Mouse (Mus musculus): Measurements from ENCODE around the gene Gm42742. TPM values are rescaled to one million over a fixed set of nuclear protein-coding genes. Genes with fewer than 3 reads are reported as not detected.
A peak's percentile ranks its signal among the peaks of the same experiment; 100 is the strongest.

Gm42742 gene
- polyA plus RNA-seq, 1 experiment from 2014 or later, result 60.9 TPM

GRCm38 (mm10) chr7:127011717-127012116 is 9.2 kb downstream of the Gm42742 start:
- Histone ChIP-seq H3K4me1 (replicated peaks; ENCODE audit: control insufficient read depth, insufficient read depth, low read length) (peaks cover 6% of the 10 kb centered on the region), H3K36me3 (ENCODE audit: control insufficient read depth, insufficient read depth, low read length) (peaks cover 2% of the 10 kb centered on the region), H3K27ac (ENCODE audit: low read depth, low read length) (no peak overlapping the region)

GRCm38 (mm10) chr7:127011051-127011450 is 9.8 kb downstream of the Gm42742 start:
- Histone ChIP-seq H3K27ac (ENCODE audit: low read depth, low read length) (no peak overlapping the region), H3K27me3 (ENCODE audit: control insufficient read depth, insufficient read depth, low read length) (no peaks in the 10 kb centered on the region), H3K36me3 (ENCODE audit: control insufficient read depth, insufficient read depth, low read length) (peaks cover 2% of the 10 kb centered on the region), H3K4me1 (replicated peaks; ENCODE audit: control insufficient read depth, insufficient read depth, low read length) (peaks cover 6% of the 10 kb centered on the region), H3K9ac (ENCODE audit: low read length) (no peak overlapping the region), H3K9me3 (ENCODE audit: control insufficient read depth, low read length) (no peaks in the 10 kb centered on the region), H3K4me3 (ENCODE audit: low read depth, low read length) (no peak overlapping the region), H3K4me2 (ENCODE audit: low read depth, low read length, severe bottlenecking) (no peak overlapping the region)
- ATAC-seq (replicated peaks; ENCODE audit: low FRiP score), result no peak
- WGBS, result 97% methylated on average over 2 of the region's 2 CpGs
- DNase-seq (ENCODE audit: low spot score), result no peak

More at GRCm38 (mm10) chr7:127011717-127012116, 9.2 kb downstream of the Gm42742 start:
- no peak overlapping the region for H3K9ac ChIP-seq (ENCODE audit: low read length)
- 60% methylated on average over 2 of the region's 2 CpGs for WGBS
- H3K4me2 ChIP-seq (ENCODE audit: low read depth, low read length, severe bottlenecking), result no peak overlapping the region
- H3K9me3 ChIP-seq (ENCODE audit: control insufficient read depth, low read length), result no peaks in the 10 kb centered on the region
- ATAC-seq (replicated peaks; ENCODE audit: low FRiP score) (no peak), DNase-seq (ENCODE audit: low spot score) (no peak)
- H3K4me3 ChIP-seq (ENCODE audit: low read depth, low read length), result no peak overlapping the region
- no peaks in the 10 kb centered on the region for H3K27me3 ChIP-seq (ENCODE audit: control insufficient read depth, insufficient read depth, low read length)

DNA sequence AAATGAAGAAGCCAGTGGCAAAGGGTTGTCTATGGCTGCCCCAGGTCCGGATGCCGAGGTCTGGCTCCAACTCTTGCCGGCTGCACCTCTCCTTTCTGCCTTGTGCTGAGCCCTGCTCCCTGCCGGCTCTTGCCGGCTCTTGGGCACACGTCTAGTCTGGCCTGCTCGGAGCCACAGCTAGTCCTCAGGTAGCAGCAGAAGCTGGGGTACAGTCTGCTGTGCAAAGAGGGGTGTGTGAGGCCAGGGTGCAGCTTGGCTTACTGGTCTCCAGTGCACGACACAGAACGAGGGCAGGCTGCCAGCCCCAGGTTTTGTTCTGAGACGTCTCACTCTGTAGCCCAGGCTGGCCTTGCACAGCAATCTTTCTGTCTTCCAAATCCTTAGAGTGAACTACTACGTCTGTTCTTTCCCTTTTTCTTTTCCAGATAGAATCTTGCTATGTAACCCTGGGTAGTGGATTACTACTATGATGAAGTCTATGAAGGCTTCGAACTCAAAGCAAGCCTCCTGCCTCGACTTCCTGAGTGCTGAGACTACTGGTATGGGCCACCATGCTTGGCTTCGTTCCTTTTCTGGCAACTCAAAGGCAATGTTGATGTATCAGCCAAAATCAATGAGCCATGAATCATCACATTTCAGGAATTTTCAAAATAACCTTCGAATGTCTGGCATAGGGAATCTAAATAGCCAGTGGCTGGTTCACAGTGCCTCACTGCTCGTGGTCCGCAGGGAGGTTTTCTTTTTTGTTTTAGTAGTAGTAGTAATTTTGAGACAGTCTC is 11.4 kb downstream of the Gm42742 start:
- Histone ChIP-seq H3K4me3 (ENCODE audit: low read depth, low read length) (no peak overlapping the region), H3K9me3 (ENCODE audit: control insufficient read depth, low read length) (no peaks in the 10 kb centered on the region), H3K9ac (ENCODE audit: low read length) (no peak overlapping the region), H3K4me1 (replicated peaks; ENCODE audit: control insufficient read depth, insufficient read depth, low read length) (no peaks in the 10 kb centered on the region), H3K36me3 (ENCODE audit: control insufficient read depth, insufficient read depth, low read length) (peaks cover 2% of the 10 kb centered on the region), H3K27ac (ENCODE audit: low read depth, low read length) (no peak overlapping the region), H3K4me2 (ENCODE audit: low read depth, low read length, severe bottlenecking) (no peak overlapping the region), H3K27me3 (ENCODE audit: control insufficient read depth, insufficient read depth, low read length) (no peaks in the 10 kb centered on the region)
- 88% methylated on average over 17 of the region's 17 CpGs for WGBS
- DNase-seq (ENCODE audit: low spot score) (no peak), ATAC-seq (replicated peaks; ENCODE audit: low FRiP score) (no peak)

GRCm38 (mm10) chr7:127008239-127009019 is 12.5 kb downstream of the Gm42742 start:
- peak overlapping the region; percentile 4; the same call in 1 of the 2 replicates for H3K27ac ChIP-seq (ENCODE audit: low read depth, low read length)
- no peaks in the 10 kb centered on the region for H3K4me1 ChIP-seq (replicated peaks; ENCODE audit: control insufficient read depth, insufficient read depth, low read length)
- ATAC-seq (replicated peaks; ENCODE audit: low FRiP score) (peak; percentile 51; the same call in 1 of the 2 replicates), DNase-seq (ENCODE audit: low spot score) (no peak)
- no peaks in the 10 kb centered on the region for H3K27me3 ChIP-seq (ENCODE audit: control insufficient read depth, insufficient read depth, low read length)
- no peak overlapping the region for H3K4me3 ChIP-seq (ENCODE audit: low read depth, low read length)
- WGBS, result 78% methylated on average over 9 of the region's 9 CpGs
- peak overlapping the region; percentile 8; the same call in 1 of the 2 replicates for H3K9ac ChIP-seq (ENCODE audit: low read length)
- peaks cover under 1% of the 10 kb centered on the region; the same call in 1 of the 2 replicates for H3K36me3 ChIP-seq (ENCODE audit: control insufficient read depth, insufficient read depth, low read length)
- H3K4me2 ChIP-seq (ENCODE audit: low read depth, low read length, severe bottlenecking), result no peak overlapping the region
- H3K9me3 ChIP-seq (ENCODE audit: control insufficient read depth, low read length), result no peaks in the 10 kb centered on the region

- Histone ChIP-seq H3K36me3 (ENCODE audit: control insufficient read depth, insufficient read depth, low read length) (no peaks in the 10 kb centered on the region), H3K4me2 (ENCODE audit: low read depth, low read length, severe bottlenecking) (no peak overlapping the region), H3K27me3 (ENCODE audit: control insufficient read depth, insufficient read depth, low read length) (no peaks in the 10 kb centered on the region), H3K9ac (ENCODE audit: low read length) (no peak overlapping the region), H3K4me3 (ENCODE audit: low read depth, low read length) (no peak overlapping the region), H3K27ac (ENCODE audit: low read depth, low read length) (no peak overlapping the region), H3K4me1 (replicated peaks; ENCODE audit: control insufficient read depth, insufficient read depth, low read length) (no peaks in the 10 kb centered on the region), H3K9me3 (ENCODE audit: control insufficient read depth, low read length) (no peaks in the 10 kb centered on the region)
- DNase-seq (ENCODE audit: low spot score) (no peak), ATAC-seq (replicated peaks; ENCODE audit: low FRiP score) (no peak)
- WGBS, result 86% methylated on average over 6 of the region's 6 CpGs
Observed at GRCm38 (mm10) chr7:127007313-127008024, 13.4 kb downstream of the Gm42742 start.

DNA sequence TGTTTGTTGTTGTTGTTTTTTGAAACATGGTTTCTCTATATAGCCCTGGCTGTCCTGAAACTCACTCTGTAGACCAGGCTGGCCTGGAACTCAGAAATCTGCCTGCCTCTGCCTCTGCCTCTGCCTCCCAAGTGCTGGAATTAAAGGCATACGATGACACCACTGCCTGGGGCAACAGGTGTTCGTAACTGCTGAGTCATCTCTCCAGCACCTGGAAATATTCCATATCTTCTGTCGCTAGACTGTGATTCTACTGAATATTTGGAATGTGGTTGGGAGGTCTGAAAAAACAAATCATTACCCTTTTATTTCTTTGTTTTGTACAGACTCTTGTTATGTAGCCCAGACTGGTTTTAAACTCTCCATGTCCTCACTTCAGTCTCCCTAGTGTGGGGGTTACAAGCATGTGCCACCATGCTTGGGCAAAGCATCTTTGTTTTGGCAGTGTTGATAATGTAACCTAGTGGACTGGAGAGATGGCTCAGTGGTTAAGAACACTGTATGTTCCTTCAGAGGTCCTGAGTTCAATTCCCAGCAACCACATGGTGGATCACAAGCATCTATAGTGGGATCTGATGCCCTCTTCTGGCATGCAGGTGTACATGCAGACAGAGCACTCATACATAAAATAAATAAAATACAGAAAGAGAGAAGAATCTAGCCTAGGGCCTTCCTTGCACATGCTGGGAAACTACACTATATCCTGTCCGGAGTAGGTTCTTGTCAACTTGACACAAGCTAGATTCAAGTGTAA is 16.6 kb downstream of the Gm42742 start:
- Histone ChIP-seq H3K4me1 (replicated peaks; ENCODE audit: control insufficient read depth, insufficient read depth, low read length) (no peaks in the 10 kb centered on the region), H3K27me3 (ENCODE audit: control insufficient read depth, insufficient read depth, low read length) (no peaks in the 10 kb centered on the region), H3K4me2 (ENCODE audit: low read depth, low read length, severe bottlenecking) (no peak overlapping the region), H3K4me3 (ENCODE audit: low read depth, low read length) (no peak overlapping the region), H3K36me3 (ENCODE audit: control insufficient read depth, insufficient read depth, low read length) (no peaks in the 10 kb centered on the region), H3K27ac (ENCODE audit: low read depth, low read length) (no peak overlapping the region), H3K9ac (ENCODE audit: low read length) (no peak overlapping the region), H3K9me3 (ENCODE audit: control insufficient read depth, low read length) (no peaks in the 10 kb centered on the region)
- 86% methylated on average over 4 of the region's 4 CpGs for WGBS
- DNase-seq (ENCODE audit: low spot score) (no peak), ATAC-seq (replicated peaks; ENCODE audit: low FRiP score) (no peak)

- H3K9me3 ChIP-seq (ENCODE audit: control insufficient read depth, low read length), result no peaks in the 10 kb centered on the region
- H3K9ac ChIP-seq (ENCODE audit: low read length), result no peak overlapping the region
- H3K27ac ChIP-seq (ENCODE audit: low read depth, low read length), result no peak overlapping the region
- H3K36me3 ChIP-seq (ENCODE audit: control insufficient read depth, insufficient read depth, low read length), result no peaks in the 10 kb centered on the region
- no peaks in the 10 kb centered on the region for H3K4me1 ChIP-seq (replicated peaks; ENCODE audit: control insufficient read depth, insufficient read depth, low read length)
- DNase-seq (ENCODE audit: low spot score), result no peak
- H3K4me3 ChIP-seq (ENCODE audit: low read depth, low read length), result no peak overlapping the region
- no peaks in the 10 kb centered on the region for H3K27me3 ChIP-seq (ENCODE audit: control insufficient read depth, insufficient read depth, low read length)
- ATAC-seq (replicated peaks; ENCODE audit: low FRiP score), result no peak
- no peak overlapping the region for H3K4me2 ChIP-seq (ENCODE audit: low read depth, low read length, severe bottlenecking)
- 91% methylated on average over 5 of the region's 5 CpGs for WGBS
Observed at GRCm38 (mm10) chr7:127003620-127004019, 17.3 kb downstream of the Gm42742 start.

GRCm38 (mm10) chr7:126999568-126999967 is 21.3 kb downstream of the Gm42742 start:
- no peak overlapping the region for H3K9ac ChIP-seq (ENCODE audit: low read length)
- no peak overlapping the region for H3K4me2 ChIP-seq (ENCODE audit: low read depth, low read length, severe bottlenecking)
- no peak for DNase-seq (ENCODE audit: low spot score)
- no peak for ATAC-seq (replicated peaks; ENCODE audit: low FRiP score)
- H3K4me3 ChIP-seq (ENCODE audit: low read depth, low read length), result no peak overlapping the region
- no peaks in the 10 kb centered on the region for H3K9me3 ChIP-seq (ENCODE audit: control insufficient read depth, low read length)
- no peak overlapping the region for H3K27ac ChIP-seq (ENCODE audit: low read depth, low read length)
- no peaks in the 10 kb centered on the region for H3K4me1 ChIP-seq (replicated peaks; ENCODE audit: control insufficient read depth, insufficient read depth, low read length)
- WGBS, result 87% methylated on average over 10 of the region's 10 CpGs
- no peaks in the 10 kb centered on the region for H3K36me3 ChIP-seq (ENCODE audit: control insufficient read depth, insufficient read depth, low read length)
- H3K27me3 ChIP-seq (ENCODE audit: control insufficient read depth, insufficient read depth, low read length), result no peaks in the 10 kb centered on the region
